Mouse (Mus musculus) spleen, adult 12 weeks (tissue): ENCODE data around the gene Idh3g.

Experiments used
- DNase-seq: peaks from one replicate; pipeline ENCODE4 v3.0.0; 2022; ENCODE audit warnings: low spot score

The Idh3g gene

DNA sequence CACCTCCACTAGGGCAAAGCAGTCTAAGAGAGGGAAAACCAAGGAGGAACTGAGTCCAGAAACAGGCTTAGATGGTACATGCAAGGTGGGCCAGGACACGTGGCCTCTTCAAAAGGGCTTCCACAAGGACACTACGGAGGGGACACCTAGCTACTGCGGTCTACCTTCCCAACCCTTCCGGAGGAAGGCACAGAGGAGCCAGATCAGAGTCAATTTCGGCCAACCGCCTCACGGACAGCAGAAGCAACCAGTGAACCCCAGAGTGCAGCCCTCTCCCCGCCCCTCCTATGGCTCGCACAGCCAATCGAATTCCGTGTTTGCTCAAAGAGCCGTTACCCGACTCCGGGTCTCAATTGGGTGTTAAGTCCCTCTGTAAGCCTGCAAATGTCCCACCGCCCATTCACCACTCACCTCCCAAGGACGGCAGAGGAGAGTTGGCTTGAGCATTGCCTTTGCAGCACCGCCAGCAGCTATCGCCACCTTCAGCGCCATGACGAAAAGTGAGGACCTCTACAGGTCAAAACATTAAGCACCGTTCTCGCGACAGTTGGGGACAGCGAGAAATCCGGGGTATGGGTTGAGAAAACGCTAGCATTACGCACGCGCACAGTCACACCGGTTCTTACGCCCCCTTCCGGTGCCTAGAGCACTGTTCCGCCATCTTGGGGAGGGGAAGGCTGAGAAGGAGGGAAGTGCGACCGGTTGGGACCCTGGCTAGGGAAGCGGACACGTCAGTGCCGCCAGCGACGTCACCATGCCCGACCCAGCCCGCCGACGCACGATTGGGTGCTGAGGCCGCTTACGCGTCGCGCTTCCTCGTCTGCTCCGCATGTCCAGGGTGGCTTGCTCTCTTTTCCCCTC lies at the start of gene Idh3g, which contains the start of gene Ssr4:
Gene Idh3g, minus strand, starts transcription at position 534 of the 861 bp plus-strand sequence.
Gene Ssr4, plus strand, starts transcription at position 665 of the 861 bp plus-strand sequence.
- DNase-seq = peak; percentile 88

DNA sequence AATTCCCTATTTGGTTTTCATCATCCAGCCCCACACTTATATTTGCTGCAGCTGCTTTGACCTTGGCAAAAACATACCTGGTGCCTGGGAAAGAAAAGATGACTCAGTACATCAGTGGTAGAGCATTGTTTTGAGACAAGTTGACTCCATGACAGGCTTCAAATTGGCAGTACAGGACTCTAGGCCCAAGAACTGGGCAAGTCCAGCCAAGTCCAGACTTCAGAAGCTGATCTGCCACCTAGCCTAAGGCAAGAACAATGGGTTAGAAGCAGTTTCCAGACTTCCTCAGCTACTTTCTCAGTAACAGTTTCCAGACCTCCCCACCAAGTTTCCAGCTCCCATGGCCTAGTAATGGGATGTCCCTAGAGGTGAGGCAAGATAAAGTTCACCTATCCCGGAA lies 49.0 kb upstream of the Idh3g start:
- no peak for DNase-seq

DNA sequence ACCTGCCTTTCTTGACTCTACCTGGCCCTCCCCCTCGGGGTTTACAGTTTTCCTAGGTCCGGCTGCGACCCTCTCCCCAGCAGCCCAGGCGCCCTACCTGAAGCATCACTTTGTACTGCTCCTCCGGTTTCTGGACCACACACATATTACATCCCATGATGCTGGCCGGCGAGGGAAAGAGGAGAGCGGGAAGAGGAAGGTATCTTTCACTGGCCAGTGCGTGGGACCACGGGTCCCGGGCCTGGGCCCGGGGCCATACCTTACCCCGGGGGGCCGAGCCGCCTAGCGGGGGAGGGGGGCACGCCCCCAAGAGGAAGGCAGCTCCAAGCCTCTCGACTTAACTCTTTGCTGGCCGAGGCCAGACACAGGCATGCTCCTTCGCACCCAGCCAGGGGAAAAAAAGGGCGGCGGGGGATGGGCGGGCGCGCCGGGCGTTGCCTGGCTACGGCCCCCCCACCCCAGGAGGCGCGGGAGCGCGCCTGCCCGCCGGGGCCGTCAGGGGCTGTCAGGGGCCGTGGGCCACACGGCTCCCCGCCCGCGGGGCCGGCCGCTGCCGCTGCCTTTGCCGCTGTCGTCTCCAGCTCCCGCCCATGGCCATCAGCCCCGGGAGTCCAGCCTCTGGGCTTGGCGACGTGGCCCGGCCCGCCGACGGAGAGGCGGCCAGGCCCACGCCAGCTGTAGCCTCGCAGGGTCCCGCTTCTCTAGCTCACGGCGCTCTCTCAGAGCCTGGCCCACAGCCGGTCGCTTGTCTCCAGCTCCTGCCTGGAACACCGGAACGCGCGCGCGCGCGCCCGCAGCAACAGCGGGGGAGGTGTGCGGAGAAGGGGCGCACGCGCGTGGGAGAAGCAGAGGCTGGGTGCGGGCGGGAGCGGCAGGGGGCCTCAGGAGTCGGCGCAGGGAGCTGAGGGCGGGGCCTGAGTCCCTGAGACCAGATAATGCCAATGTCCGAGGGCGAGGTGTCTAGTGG lies 37.8 kb upstream of the Idh3g start, which contains the start of gene Pdzd4:
Gene Pdzd4, minus strand, starts transcription at position 785 of the 967 bp plus-strand sequence.
- no peak for DNase-seq

DNA sequence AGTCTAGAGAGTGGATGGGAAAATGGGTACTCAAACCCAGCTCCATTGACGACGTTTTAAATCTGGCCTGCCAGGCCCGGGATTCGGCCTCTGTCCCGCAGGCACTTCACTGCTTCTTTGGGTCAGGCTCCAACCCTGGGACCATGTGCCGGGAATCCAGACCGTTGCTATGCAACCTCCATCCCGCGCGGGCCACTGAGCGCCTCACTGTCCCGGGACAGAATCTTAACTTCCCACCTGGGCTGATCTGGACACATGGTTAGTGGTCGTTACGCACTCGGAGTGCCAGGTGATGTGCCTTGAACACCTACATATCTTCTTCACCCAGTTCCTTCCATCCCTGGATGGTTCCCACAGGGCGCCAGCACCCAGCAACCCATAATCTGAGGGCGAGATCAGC lies 37.0 kb upstream of the Idh3g start:
- DNase-seq = no peak

DNA sequence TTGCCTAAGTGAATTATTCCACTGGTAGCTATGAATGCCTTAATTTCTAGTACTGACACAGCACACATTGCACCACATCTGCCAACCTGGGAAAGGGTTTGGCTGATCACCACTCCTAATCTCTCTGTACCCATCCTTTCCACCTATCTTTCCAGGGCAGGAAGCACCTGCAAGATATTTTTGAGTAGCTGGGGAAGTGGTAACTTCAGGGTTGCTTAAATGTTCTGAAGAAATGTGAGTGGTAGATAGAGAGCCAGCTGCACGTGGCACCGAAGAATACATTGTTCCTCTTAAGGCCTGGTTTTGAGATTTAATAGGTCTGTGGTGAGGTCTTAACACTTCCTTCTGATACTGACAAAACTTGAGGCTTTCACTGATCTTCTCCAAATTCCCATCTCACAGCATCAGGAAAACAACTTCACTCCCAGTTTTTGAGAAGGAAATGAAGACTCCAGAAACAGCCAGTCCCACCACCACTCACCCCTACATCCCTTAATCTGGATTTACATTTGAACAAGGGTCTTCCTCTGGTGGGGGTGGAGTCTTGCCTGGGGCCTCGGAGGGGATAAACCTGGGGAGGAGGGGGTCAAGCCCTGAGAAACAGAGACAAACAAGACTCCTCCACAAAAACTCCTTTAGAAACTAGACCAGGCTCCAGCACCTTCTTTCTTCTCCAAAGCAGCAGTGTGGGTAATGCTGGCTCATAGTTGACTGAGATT lies 30.1 kb upstream of the Idh3g start:
- no peak for DNase-seq

DNA sequence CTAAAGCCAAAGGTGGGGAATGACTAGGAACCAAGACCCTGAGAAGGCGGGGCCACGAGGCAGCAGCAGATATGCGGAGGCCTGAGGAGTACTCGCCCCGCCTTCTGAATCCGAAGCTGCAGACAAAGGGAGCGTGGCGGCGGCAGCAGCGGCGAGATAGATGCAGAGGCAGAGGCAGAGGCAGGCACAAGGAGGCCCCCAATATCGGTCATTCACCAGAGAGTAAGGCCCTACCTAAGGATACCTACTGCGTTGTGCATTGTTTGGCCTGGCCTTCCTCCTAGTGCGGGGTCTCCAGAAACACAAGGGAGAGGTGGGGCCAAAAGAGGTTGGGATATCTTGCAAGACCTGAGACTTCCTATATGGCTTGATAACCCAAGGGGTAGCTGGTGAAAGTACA lies 28.4 kb upstream of the Idh3g start:
- DNase-seq = no peak

DNA sequence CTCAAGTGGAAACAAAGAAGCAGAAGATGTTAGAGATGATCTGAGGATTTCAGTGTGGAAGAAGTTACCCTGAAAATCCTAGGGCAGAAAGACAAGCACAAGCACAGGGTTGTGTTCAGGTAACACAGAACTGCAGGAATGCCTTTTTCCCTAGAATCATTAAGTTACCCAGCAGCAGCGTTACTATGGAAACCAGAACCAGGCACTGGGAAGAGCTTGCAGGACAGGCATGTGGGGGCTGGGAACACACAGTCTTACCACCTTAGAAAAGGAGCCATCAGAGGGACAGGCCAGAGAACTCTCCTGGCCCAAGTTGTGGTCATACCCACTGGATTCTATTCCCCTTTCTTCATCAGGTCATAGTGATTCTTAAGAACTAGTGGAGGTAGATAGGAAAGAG lies 19.1 kb upstream of the Idh3g start:
- no peak for DNase-seq

DNA sequence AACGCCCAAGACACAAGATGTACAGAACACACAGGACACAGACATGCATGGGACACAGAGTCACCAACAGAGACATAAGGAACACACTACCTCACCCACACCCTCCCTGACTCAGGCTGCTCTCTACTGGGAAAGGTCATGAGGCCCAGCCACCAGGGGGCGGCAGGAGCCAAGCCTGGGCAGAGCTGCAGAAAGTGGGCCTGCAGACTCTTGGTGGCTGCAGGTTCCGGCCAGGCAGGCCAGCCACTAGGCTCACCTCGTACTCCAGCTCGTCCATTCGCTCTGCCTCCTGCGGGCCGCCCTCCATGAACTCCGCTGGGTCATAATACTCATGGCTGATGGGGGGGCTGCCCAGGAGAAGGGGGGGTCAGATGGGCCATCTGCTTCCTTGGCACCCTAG lies 11.8 kb upstream of the Idh3g start:
- DNase-seq = peak; percentile 48

DNA sequence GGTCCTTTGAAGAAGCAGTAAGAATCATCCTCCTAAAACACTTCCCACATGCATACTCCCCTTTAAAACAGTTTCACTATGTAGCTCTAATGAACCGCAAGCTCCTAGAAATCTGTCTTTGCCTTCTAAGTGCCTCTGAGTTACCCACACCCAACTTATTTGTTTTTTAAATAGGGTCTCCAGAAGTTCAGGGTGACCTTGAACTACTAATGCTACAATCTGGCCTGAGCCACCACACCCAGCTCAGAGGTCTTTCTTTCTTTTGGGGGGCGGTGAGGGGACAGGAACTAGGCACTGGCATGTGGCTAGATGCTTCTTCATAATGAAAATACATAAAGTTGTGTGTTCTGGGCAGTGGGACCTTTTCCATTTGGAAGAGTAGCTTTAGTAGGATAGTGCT lies 10.8 kb upstream of the Idh3g start:
- no peak for DNase-seq

DNA sequence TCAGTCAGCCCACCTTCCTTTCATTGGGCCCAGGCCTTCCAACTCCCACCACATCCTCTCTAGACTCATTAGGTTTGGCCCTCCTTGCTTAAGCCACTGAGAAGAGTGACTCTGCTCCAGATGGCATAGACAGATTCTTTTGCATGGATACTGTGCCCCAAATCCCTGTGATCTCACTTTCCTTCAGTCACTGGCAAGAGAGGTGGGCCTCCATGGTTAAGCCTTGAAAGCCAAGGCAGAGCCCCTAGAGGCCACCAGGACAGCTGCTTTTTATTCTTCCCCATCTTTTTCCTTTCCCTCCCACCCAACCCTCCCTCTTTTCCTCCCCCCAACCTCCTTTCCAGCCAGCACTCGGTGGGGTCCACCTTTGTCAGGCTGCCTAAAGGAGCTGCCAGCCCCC lies 6.8 kb upstream of the Idh3g start:
- DNase-seq = no peak

DNA sequence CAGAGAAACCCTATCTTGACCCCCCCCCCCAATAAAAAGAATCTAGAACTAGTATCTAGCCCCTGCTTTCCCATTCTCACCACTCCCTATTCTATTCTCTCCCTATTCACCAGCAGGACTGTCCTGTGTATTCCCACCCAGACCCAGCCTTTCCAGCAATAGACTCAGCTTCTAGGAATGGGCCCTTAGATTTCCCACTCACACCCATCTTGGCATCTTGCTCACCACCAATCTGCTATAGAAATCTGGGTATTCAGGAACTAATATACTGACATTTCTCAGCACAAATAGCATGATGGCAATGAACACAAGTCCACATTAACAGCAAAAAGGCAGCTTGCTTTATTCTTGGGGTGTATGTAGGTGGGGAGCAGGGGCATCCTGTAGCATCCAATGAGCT lies 6.3 kb upstream of the Idh3g start:
- no peak for DNase-seq

DNA sequence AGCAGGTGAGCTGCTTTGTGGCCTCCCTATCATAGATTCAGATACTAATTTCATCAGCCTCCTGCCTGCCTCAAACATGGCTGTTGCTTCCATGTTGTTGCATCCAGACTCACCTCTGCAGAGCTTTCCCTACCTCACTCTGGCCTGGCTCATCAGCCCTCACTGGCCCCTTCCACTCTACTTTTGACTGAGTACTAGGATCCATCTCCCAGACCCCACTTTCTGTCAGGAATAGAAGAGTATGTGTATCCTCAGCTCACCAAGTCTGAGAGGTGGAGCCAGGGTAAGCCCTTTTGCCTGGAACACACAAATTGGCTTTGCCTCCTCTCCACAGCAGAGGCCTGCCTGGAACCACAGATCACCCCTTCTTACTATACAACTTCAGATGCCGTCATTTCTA lies 1.8 kb upstream of the Idh3g start:
- no peak for DNase-seq

DNA sequence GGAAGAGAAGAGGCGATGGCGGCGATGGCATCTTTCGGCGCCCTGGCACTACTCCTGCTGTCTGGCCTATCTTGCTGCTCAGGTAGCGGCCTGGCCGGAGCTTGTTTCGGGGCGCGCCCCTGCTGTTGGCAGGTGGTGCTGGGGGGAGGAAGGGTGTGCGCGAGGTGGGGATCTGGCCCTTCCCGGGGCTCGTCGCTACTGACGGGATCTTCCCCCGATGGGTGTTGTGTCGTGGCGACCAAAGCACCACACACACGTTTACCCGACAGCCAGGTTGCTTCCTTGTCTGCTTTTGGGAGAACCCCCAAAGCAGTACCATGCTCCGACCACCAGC lies 495 bp upstream of the Idh3g start:
- no peak for DNase-seq

DNA sequence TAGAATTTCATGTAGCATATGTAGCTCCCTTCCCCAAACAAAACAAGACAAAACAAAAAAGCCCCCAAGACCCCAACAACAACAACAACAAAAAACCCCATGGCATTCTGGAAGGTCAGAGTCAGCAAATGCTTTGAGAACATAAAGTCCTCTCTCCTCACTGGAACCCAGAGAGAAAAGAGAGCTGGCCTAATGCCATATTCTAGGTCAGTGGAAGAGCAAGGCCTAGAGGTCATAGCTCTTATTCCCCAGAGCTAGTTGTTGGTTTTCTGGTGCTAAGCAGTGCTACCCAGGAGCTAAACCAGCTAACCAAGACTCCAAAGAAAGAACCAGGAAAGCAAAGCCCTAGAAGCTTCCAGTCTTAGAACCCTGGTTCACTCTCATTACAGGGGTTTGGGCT lies 1.0 kb downstream of the Idh3g start:
- DNase-seq = no peak

DNA sequence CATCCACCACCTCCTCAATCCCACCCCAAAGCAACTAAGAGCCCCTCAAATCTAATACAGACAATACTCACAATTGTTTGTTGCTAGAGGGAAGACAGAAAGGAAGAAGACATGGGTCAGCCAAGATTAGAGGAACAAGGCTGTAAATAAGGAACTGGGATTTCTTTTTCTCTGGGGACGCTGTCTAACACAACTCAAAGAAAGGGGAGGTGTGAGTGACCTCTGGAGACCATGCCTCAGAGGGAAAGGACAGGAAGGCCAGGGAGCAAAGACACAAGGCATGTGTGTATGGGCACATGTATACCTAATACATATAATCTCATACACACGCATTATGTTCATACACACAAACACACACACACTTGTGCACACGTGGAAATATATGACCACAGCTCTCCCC lies 4.5 kb downstream of the Idh3g start:
- no peak for DNase-seq

DNA sequence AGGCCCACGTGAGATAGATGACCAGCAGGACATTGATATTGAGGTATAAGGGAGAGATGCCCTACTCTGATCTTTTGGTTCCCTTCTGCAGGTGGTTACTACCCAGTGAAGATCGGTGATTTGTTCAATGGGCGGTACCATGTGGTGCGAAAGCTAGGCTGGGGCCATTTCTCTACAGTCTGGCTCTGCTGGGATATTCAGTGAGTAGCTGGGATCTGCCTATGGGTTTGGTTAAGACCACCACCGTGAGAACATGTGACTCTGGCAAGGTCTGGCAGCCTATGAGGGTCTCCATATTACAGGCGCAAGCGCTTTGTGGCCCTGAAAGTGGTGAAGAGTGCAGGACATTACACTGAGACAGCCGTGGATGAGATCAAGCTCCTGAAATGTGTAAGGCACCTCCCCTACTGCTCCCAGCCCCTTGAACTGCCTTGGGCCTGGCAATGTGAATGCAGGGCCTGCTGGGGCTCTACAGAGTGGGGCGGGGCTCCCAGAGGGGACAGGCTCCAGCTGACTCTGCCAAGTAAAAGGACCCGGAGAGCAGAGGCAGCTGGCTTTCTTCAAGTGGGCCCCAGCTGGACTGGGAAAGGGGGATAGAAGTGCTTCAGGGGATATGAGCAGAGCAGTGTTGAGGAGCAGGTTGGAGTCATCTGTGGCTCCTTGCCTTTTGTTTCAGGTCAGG lies 11.8 kb downstream of the Idh3g start:
- no peak for DNase-seq

DNA sequence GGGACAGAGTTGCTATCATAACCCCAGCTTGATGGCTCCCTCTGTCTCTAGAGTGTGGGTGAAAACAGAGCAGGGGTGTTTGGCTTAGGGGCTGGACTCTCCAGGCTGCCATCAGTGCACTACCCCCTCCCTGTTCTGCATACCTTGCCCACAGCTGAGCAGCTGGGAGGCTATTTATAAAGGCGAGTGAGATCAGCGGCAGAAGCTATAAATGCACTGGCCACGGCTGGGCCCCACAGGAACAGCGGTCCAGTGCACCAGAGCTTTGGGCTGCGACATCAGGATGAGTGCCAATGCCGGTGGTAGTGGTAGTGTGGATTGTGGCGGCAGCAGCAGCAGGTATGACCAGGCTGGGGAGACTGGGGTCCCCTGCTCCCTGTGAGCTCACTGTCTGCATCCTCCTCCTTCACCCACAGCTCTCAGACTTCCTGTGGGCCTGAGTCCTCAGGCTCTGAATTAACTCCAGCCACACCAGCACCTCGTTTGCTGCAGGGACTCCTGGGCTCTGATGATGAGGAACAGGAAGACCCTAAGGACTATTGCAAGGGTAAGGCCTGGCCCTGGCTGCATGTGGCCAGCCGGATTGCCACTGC lies 12.4 kb downstream of the Idh3g start, which contains the start of gene Srpk3:
Gene Srpk3, plus strand, starts transcription at position 238 of the 593 bp plus-strand sequence.
- no peak for DNase-seq

DNA sequence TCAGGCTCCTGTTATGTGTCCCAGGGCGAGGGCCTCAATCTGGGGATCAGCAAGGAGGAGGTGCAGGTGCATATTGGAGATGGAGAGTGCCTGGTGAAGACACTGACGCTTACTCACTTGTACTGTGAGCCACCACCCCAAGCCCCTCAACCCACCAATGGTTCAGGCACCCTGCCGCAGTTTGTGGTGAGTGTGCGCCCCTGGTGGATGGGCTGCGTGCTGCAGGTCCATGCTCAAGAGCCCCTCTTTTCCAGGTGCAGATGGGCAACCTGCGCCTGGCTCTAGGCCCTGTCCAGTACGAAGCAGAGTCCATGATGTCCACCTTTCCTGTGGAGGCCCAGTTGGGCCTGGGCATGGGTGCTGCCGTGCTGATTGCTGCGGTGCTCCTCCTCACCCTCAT lies 19.4 kb downstream of the Idh3g start:
- no peak for DNase-seq

DNA sequence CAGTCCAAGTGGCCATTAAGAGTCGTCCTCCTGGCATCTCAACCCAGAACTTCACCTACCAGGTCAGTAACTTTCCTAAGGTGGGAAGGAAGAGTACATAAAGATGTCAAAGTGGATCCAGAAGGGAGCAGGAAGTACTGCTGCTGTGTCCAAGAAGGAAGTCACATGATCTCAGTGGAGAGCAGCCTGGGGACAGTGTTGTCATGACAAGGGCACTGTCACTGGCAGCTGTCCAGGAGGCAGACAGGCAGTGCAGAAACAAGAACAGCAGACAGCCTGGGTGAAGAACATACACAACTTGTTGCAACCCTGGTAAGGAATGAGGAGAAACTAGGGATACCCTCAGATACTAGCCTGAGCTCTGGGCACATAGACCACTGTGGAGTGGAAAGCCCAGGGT lies 21.4 kb downstream of the Idh3g start:
- no peak for DNase-seq

DNA sequence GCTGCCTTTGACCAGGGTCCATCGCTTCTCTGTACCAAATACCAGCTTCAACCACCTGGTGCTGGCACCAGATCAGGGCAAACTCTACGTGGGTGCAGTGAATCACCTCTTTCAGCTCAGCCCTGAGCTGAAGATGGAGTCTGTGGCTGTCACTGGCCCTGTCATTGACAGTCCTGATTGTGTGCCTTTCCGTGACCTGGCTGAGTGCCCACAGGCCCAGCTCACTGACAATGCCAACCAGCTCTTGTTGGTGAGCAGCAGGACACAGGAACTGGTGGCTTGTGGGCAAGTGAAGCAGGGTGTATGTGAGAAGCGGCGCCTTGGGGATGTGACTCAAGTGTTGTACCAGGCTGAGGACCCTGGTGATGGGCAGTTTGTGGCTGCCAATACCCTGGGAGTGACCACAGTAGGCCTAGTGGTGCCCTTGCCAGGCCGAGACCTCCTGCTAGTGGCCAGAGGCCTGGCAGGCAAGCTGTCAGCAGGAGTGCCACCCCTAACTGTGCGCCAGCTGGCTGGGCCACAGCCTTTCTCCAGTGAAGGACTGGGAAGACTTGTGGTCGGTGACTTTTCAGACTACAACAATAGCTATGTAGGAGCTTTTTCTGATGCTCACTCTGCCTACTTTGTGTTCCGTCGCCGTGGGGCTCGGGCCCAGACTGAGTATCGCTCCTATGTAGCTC lies 27.9 kb downstream of the Idh3g start:
- DNase-seq = no peak
